Mouse (Mus musculus): Measurements from ENCODE around the gene Scp2.

The Scp2 gene

DNA sequence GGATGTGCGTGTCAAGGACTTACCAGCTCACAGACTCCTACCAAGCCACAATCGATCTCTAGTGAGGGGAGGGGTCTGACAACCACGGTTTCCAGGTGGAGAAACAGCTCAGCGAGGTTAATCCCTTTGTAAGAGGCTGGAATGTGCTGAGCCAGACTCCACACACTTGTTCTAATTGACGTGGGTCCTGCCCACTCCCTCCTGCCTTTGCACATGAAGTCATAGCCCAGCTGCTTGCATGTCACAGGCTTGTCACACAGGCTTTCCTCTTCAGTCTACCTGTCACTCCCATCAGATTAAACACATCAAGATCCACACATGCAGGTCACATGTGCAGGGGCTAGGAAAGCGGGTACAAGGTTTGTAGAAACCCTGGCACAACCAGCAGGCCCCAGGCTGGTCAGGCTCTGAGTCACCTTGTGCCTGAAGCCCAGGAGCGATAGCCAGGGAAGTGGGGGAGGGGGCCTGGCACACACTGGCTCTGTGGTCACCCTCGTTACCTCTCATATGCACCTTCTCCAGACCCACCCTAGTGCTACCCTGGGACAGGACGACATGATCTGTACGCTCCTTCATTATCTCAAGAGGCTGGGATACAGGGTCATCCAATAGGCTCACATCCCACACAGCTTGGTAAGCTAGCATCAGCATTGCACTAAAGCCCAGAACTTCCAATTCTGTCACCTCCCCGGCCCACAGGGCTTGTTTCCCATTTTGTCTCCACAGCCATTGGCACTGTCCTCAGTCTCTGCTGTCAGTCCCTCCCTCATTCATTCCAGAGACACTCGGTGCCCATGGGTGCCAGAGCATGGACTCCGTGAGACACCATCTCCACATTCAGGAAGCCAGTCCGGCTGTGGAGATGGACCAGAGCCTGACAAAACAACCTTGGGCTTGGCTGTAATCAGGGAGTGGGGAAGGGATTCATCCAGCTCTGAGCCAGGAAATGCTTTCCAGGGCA lies 125.6 kb downstream of the Scp2 start:
- in situ Hi-C loops (cut with MboI, MseI): no loop called here

DNA sequence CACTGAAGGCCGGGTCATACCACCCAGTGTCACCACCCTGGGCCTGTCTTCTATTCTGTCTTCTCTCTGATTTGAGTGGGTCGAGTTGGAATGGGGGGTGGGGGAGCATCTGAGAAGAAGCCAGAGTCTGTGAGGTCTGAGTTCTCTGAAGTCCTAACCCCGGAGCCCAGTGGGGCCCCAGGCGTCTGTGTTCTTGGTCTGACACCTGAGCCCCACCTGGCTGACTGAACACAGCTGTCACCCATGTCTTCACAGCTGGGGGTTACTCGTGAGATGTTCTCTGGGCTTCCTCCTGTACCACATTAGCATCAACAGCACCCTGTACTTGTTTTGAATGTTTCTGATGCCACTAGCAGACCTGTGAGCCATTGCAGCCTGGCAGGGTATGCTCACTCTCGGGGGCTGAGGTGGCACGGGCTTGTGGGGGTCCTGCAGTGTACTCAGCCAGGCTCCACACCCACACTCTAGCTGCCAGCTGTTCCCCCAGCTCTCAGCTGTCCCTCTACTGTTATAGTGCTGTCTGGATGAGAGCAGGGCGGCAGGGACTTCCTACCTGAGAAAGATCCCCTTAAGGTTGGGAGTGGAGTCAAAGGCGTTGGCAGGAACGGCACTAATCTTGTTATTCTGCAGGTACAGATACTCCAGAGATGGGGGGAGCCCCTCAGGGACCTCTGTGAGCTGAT lies 126.4 kb downstream of the Scp2 start:
- in situ Hi-C loops (cut with MboI, MseI): no loop called here

DNA sequence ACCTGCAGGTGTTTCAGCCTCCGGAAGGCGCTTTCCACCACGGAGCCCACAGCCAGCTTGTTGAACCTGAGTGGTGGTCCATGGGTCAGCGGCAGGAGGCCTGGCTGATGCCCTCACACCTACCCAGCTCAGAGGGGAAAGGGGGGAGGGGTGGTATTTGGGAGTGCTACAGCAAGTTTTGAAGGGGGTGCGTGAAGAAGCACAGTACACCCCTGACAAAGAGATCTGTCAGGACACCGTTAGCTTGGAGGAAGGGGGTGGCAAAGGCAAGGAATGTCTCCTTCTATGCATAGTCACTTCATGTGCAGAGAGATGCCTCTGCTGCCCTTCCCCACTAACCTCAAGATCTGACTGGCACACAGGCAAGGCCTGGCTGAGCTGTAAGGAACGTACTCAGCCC lies 127.0 kb downstream of the Scp2 start:
- in situ Hi-C loops (cut with MboI, MseI): no loop called here

DNA sequence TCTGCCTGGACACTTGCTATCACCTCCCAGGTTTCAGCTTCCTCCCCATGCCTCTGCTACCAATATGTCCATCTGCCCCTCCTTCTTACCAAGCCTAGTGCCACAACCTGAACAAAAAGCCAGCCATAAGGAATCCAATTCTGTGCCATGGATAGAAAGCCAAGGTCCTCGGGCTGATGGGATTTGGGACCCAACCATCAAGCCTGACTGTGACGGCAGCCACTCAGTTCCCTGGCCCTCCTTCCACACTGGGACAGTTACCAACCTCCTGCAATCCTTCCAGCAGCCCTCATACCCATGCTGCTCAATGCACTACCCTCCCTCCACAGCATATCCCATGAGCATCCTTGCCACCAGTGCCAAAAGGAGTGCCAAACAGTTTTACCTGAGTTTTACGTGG lies 128.5 kb downstream of the Scp2 start:
- in situ Hi-C loops (cut with MboI, MseI): no loop called here

DNA sequence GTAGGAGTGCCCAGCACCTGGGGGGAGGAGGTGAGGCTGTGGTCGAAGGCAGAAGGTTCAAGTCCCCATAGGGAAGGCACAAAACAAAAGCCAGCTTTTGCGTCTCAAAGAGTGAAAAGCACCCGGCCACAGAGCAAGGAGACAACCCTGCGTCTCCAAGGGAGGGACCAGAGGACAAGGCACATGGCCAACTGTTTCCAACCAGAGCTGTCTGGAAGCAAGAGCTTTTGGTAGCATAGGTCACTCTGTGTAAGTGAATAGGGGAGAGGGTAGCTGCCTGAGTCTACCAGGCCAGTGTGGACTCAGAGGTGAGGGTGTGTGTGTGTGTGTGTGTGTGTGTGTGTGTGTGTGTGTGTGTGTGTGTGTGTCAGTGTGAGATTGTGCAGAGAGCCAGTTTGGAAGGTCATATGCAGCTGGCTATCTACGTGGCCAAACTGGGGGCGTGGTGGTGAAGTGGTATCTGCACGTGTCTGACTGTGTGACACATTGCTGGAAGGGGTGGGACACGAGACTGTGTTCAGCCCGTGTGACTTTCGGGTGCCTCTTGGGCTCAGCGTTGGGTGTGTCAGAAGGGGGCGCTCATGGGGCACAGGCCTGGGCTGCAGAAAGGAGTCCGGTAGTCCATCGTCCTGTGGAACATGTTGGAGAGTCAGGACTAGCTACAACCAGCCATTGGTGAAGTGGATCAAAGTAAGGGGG lies 129.6 kb downstream of the Scp2 start:
- in situ Hi-C loops (cut with MboI, MseI): no loop called here

DNA sequence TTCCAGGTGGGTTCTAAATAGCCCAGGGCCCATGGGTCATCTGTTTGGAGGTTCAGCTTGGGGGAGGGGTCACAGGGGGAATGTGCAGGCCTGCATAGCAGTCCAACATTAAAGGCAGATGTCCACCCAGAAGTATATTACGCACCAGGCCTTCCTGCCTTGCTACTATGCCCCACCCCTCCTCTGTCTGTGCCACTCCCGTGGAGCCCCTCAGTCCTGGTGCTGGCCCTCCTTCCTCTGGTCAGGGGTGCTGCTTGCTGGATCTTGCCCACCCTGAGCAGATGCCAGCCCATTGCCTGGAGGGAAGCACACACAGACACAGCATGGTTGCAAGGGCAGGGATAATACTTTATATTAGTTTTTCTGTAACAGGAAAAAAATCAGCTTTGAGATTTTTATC lies 130.3 kb downstream of the Scp2 start:
- in situ Hi-C loops (cut with MboI, MseI): no loop called here

DNA sequence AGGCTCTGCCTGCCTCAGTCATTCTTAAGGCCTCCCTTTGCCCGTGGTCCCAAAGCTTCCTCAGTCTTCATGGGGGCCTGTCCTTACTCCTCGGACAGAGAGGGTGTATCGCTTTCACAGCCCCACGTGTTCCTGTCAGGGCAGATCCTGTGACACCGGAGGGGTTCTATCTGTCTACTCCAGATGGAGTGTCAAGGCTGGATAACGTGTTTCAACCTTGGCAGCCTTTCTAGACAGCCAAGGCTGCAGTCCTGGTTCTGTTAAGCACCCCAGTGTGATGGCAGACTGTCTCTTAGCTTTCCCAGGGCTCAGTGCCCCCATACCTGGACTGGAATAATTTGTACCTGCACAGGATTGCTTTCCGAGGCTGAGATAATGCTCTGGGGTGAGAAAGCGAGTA lies 136.3 kb downstream of the Scp2 start:
- in situ Hi-C loops (cut with MboI, MseI): no loop called here

DNA sequence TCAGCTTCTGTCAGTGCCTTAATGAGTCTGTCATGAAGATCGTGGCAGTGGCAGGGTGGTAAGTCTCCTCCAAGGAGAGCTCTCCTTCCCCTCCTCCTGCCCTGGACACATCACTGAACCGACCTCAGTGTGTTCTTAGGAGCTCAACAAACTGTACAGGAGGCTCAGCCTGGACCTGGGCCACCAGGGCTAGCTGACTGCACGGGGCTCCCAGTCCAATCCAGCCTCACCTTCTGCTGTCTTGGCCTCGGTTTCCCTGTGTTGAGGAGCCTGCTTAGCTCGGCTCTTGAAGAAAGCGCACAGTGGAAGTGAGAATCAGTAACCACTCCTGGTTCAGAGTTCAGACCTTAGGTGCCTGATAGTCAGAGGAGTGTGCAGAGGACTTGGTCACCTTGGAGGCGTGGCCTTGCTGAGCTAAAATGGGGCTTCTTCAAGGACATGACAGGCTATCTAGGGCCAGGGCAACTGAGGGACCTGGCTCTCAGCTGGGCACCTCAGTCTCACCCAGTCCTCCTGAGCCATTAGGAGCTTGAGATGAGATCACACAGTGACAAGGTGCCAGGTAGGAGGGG lies 137.2 kb downstream of the Scp2 start:
- in situ Hi-C loops (cut with MboI, MseI): no loop called here

DNA sequence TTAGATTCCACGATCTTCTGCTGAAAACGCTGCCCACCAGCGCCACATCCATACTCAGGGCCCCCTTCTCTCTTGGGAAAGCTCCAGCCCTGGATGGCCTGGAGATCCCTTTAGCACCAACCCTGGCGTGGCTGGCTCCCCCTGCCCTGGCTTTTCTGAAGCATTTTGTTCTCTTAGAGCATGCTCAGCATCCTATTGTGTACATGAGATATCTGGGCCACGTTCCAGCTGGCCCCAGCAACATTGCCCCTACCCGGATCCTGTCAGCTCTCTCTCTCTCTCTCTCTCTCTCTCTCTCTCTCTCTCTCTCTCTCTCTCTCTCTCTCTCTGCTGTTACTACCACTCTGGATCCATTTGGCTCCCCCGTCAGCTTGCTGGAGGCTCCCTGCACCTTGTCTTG lies 139.5 kb downstream of the Scp2 start:
- in situ Hi-C loops (cut with MboI, MseI): no loop called here

DNA sequence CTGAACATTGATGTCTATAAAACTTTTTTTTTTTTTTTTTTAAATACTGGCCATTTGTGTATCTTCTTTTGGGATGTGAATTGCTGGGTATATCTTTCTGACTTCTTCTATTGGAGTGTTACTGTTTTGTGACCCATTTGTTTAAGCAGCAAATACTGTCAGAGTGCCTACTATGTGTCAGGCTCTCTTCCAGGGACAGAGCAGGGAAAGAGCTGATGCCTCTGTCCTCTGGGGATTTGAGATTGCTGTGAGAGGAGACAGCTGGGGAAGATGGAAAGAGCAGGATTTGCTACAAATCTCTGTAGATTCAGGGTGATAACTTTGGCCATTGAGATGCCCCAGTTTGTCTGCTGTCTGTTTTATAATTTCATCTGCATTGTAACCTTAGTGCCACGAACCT lies 145.4 kb downstream of the Scp2 start:
- in situ Hi-C loops (cut with MboI, MseI): no loop called here

DNA sequence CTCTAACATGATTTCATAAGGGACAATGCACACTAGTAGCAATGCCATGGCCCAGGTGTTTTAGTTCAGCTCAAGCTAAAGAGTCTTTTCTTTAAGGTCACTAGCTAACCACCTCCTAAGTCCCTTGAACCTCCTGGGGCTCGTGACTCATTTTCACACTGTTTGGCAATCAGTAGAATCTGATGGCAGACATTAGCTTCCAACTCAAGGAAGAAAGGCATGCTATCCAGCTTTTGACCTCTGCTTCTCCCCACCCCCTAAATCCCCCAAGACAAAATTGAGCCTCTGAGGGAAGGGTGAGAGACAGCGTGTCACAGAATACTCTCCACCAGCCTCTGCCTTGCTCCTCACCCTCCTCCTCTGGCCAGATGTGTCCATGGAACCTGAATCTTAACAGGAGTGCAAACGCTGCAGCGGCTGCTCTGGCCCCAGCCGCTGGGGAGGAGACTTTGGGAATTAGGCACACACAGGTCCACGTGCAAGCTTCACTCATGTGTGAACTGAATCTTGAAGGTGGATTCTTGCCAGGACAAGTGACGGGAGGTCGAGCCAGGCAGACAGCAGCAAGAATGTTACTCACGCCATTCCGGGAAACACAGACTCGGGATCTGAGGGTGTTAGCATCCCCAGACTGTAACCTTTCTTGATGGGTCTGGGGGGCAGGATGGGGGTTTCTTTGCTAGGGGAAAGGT lies 146.0 kb downstream of the Scp2 start:
- in situ Hi-C loops (cut with MboI, MseI): no loop called here

DNA sequence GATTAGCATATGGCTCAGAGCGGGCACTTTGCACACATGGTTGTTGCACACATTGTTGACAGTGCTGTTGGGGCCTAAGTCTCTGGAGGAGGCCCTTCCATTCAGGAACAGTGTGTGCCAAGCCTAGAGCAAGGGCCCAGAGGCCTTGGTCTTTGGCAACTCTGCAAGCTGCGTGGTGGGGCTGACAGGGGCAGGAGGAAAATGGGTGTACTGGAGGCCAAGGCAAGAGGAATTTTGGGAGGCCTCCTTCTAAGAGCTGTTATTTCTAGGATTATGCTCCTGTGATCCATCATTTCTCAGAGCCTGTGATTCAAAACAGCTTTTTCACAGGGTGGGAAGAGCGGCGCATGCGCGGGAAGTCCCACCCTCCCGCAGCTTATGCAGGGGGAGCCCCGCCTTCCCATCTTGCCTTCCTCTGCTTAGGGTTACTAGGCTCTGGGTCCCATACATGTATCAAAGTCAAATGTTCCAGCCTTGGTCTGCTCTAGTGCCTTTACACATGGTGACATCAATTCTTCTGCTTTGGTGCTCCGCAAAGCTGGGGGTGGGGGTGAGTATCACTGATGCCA lies 148.3 kb downstream of the Scp2 start:
- in situ Hi-C loops (cut with MboI, MseI): no loop called here

DNA sequence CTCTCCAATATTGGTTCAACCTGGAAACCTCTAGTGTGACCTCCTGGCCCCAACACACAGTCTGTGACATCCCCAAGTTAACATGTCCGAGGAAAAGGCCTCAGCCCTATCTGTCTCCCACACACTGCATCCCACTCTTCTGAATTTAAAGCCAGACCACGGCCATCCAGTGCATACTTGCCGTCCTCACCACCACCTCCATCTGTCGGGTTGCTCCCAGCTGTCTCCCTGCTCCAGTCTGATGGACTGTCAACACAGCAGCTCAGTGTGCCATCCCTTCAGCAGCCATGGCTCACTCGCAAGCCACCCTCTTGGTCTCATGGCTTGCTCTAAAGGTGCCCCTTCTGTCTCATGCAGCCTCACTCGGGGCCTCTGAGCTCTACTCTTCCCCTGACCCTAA lies 149.1 kb downstream of the Scp2 start:
- in situ Hi-C loops (cut with MboI, MseI): no loop called here

DNA sequence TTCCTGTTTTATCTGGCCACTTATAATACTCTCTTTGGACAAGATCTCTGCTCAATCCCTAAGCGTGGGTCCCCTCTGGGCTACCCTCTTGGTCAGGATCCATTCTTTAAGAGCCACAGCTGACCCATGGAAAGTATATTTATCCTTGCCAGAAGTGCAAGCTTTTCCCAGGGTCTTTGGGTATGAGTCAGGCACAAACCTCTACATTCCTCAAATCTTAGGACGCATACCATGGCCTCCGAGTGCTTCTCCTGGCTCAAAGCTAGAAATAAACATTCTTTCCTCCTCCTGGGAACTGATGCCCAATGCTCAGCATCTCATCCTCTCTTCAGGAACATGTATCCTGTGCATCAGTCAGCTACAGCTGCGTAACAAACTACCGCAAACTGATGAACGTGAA lies 149.8 kb downstream of the Scp2 start:
- in situ Hi-C loops (cut with MboI, MseI): no loop called here

Measured in T-helper 2 cell (primary cell).